Mouse (Mus musculus) kidney, embryonic 16.5 days (tissue): ENCODE data around the gene Gak. TPM values are rescaled to one million over a fixed set of nuclear protein-coding genes. Genes with fewer than 3 reads are reported as not detected.

ENCODE experiments used
- ATAC-seq: fragments of 200-750 bp; cut with Nextera tagmentation; 2 replicates; pipeline ENCODE4 v1.8.0; 2017; ENCODE audit warnings: moderate TSS enrichment; ENCODE audit not compliant: low FRiP score, low TSS enrichment
- H3K27ac ChIP-seq: fragments of 300-500 bp; sonication (generic); 2 replicates; pipeline ENCODE4 v1.5.1; 2014; ENCODE audit warnings: low read length
- H3K27me3 ChIP-seq: fragments of 300-500 bp; sonication (generic); 2 replicates; pipeline ENCODE4 v1.6.1; 2014; ENCODE audit warnings: low read length, control low read depth, mixed read lengths; ENCODE audit not compliant: insufficient read depth
- H3K36me3 ChIP-seq: fragments of 300-500 bp; sonication (generic); 2 replicates; pipeline ENCODE4 v1.6.1; 2014; ENCODE audit warnings: low read length, control low read depth, mixed read lengths; ENCODE audit not compliant: insufficient read depth
- H3K4me1 ChIP-seq: fragments of 300-500 bp; sonication (generic); 2 replicates; pipeline ENCODE4 v1.6.1; 2014; ENCODE audit warnings: low read length, control low read depth, mixed read lengths; ENCODE audit not compliant: insufficient read depth
- H3K4me2 ChIP-seq: fragments of 300-500 bp; sonication (generic); replicated peaks from 2 replicates; pipeline ENCODE4 v1.6.1; 2014; ENCODE audit warnings: low read depth, low read length
- H3K4me3 ChIP-seq: fragments of 300-500 bp; sonication (generic); 2 replicates; pipeline ENCODE4 v1.5.1; 2014; ENCODE audit warnings: mild to moderate bottlenecking, low read length
- H3K9ac ChIP-seq: fragments of 300-500 bp; sonication (generic); replicated peaks from 2 replicates; pipeline ENCODE4 v1.6.1; 2014; ENCODE audit warnings: low read length
- H3K9me3 ChIP-seq: fragments of 300-500 bp; sonication (generic); 2 replicates; pipeline ENCODE4 v1.6.1; 2016; ENCODE audit warnings: low read length, control low read depth
- WGBS: fragments of 180-500 bp; shearing (Covaris S2); extraction: QIAGEN DNeasy Blood & Tissue Kit; methylation state at CpG from one replicate; pipeline ENCODE4 v1.1.7; 2014; 5-methylcytosine and 5-hydroxymethylcytosine counted together
- polyA plus RNA-seq: library from polyadenylated mRNA; unstranded; fragments of >200 nt; fragmentation: Nextera tagmentation; extraction: Ambion mirVana; gene quantifications from 2 replicates; pipeline ENCODE4 v1.2.1, GENCODE M21; 2015

Gak gene
- polyA plus RNA-seq = 63.3 and 67.3 TPM in 2 replicates

DNA sequence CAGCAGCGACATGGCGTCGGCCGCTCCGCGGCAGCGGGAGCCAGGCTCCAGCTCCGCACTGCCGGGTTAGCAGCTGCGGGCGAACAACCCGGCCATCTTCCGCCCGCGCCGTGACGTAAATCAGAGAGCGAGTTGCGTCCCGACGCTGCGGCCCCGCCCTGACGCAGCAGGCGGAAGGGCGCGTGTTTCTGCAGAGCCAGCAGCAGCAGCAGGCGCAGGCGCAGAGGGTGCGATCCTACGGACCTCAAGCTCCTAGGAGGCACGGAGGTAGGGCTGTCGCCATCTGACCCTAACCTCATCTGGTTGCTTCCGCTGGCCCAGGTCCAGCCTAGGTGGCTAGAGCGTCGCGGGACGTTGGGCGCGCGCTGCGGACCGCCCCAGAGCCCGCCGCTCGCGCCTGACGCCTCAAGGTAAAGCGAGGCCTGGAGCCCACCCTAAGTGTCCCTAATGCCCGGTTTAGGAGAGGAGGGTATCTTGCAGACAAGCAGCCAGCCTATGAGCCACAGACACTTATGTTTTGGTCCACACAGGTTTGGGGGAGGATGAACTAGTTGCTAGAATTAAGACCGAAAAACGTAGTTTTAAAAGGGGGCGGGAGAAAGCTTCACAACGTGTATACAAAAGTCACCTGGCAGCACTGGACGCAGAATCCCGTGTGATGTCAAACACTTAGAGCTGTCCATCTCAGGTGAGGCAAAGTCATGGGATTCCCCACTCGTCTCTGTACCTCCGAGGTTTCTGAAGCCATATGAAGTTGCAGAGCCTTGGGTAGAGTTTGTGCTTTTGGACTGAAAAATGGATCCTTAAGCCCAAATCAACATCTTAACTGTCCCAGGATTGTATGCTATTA, at the start of gene Gak, which contains the start of gene Tmem175:
Gak (minus strand) TSS at position 122 of the 850 bp plus-strand sequence.
Tmem175 (plus strand) TSS at position 137 of the 850 bp plus-strand sequence.
- H3K27ac ChIP-seq = peak within 1 kb of the TSS; percentile 90
- H3K36me3 ChIP-seq = no peaks in the 10 kb centered on the region
- H3K4me3 ChIP-seq = peak within 1 kb of the TSS; percentile 93
- H3K4me2 ChIP-seq = peak within 1 kb of the TSS; percentile 81
- H3K9ac ChIP-seq = peak within 1 kb of the TSS; percentile 97
- ATAC-seq = peak; percentile 99
- H3K9me3 ChIP-seq = no peaks in the 10 kb centered on the region
- WGBS = under 1% methylated on average over 58 of the region's 58 CpGs
- H3K4me1 ChIP-seq = peaks cover 24% of the 10 kb centered on the region
- H3K27me3 ChIP-seq = no peaks in the 10 kb centered on the region

DNA sequence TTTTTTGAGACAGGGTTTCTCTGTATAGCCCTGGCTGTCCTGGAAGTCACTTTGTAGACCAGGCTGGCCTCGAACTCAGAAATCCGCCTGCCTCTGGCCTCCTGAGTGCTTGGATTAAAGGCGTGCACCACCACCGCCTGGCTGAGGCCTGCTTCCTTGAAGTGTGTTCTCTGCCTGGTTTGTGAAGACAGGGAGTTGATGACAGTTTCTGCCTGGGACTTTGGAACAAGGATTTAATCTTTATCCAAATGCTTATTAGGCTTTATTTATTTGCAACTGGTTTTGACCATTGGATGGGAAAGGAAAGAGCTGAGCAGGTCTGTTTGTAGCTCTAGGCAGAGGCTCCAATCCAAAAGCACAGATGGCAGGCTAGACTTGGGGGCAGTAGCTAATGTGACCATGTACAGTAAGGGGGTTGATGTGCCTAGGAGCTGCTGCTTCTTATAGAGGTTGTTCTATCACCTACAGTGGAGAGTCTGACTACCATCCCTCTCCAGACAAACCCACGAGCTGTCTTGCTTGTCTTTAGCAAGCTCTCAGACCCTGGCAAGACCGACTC, 48.8 kb upstream of the Gak start:
- ATAC-seq = no peak
- Histone ChIP-seq H3K4me2 (no peak overlapping the region), H3K27ac (no peak overlapping the region), H3K9me3 (no peaks in the 10 kb centered on the region), H3K4me1 (peaks cover 20% of the 10 kb centered on the region), H3K9ac (no peak overlapping the region), H3K4me3 (no peak overlapping the region), H3K36me3 (no peaks in the 10 kb centered on the region), H3K27me3 (no peaks in the 10 kb centered on the region)
- 91% methylated on average over 6 of the region's 6 CpGs for WGBS

DNA sequence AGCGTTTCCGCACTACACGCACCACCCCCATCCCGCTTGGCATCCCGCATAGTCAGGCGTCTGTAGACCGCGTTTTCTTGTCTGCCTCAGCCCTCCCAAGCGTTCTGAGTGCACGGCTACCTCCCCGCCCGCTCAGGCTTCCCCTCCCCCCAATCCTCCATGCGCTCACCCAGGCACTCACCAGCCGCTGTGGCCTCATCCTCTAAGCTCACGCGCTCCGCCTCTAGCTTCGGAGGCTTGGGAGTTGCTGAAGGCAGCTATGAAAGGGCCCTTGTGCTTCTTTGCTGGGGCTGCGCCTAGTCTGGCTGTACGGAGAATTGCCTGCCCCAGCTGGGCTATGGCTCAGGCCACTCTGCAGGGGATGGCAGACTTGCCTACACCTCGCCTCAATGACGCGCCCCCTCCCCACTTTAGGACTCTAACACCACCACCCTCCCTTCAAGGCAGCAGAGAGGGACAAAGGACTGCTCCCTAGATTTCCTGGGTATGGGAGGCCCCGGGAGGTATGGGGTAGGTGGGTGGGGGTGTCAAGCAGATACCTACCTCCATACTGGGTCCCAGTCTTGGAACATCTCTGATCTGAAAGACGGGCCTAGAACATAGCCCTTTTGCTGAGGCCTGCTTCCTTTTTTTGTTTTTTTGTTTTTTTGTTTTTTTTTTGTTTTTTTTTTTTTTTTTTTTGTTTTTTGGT, 48.2 kb upstream of the Gak start:
- Histone ChIP-seq H3K4me1 (peaks cover 20% of the 10 kb centered on the region), H3K9ac (peak overlapping the region; percentile 72), H3K4me2 (peak overlapping the region; percentile 68), H3K27ac (peak overlapping the region; percentile 48), H3K9me3 (no peaks in the 10 kb centered on the region), H3K36me3 (no peaks in the 10 kb centered on the region), H3K4me3 (peak overlapping the region; percentile 35), H3K27me3 (no peaks in the 10 kb centered on the region)
- peak; percentile 72 for ATAC-seq
- WGBS = 4% methylated on average over 25 of the region's 25 CpGs

DNA sequence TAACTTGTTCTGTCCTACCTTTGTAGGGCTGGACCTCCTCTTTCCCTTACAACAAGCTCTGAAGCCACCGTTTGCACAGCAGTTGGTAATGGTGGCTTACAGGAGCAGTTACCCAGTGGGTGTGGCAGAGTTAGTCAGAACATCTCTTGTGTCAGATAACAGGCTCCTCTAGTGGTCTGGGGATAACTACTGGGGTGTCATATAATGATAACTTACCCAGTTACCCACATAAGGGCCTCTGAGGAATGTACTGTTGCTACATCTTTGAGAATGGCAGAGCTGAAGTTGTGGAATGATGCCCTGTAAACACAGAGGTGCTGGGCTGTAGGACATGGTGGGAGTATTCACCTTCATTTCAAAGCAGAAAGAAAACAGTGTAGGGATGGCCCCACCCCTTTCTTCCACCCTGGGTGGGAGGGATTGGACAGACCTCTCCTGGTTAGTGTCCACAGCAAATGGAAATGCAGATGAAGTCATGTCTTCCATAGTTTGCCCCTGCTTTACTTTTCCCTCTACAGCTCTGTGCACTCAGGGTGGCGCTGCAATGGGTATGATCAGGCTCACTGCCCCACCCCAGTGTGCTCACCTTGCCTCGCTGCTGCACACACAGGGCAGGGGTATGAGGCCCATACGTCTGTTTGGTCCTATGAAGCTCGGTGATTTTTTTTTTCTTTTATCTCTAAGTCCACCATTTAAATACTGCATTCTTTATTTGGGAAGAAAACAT, 47.4 kb upstream of the Gak start:
- Histone ChIP-seq H3K27ac (no peak overlapping the region), H3K9me3 (no peaks in the 10 kb centered on the region), H3K36me3 (peaks cover 4% of the 10 kb centered on the region; the same call in 1 of the 2 replicates), H3K4me2 (peak overlapping the region; percentile 68), H3K27me3 (no peaks in the 10 kb centered on the region), H3K4me3 (peak overlapping the region; percentile 35), H3K4me1 (peaks cover 20% of the 10 kb centered on the region), H3K9ac (peak overlapping the region; percentile 72)
- peak; percentile 60 for ATAC-seq
- WGBS = 7% methylated on average over 5 of the region's 5 CpGs

DNA sequence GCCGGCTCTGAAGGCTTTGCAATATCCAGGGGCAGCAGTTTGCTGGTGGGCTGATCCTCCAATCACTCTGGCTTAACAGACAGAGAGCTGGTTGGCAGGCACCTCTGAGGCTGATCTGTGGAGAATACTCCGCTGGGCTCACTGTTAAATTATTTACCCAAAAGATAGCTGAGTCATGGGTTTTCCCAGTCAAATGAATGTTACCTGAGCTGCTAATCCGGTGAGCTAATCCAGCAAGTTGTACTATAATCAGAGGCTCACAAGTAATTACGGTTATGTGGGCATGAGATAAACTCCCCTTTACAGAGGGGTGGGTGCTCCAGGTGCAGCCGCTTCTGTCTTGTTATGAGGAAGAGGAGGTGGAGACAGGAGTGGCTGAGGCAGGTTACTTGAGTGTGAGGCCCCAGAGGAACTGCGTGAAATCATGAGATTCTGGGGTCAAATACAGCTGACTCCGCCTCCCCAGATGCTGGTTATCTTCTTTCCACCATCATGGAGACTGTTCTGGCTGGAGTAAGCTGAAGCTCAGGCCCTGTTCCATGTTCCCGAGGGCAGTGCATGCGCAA, 45.8 kb upstream of the Gak start, which contains the start of gene Slc26a1:
Slc26a1 (minus strand) TSS at position 319 of the 566 bp plus-strand sequence.
- H3K4me3 ChIP-seq = no peak within 1 kb of the TSS
- no peaks in the 10 kb centered on the region for H3K27me3 ChIP-seq
- peaks cover 10% of the 10 kb centered on the region; the same call in 1 of the 2 replicates for H3K36me3 ChIP-seq
- H3K9me3 ChIP-seq = no peaks in the 10 kb centered on the region
- peaks cover 21% of the 10 kb centered on the region for H3K4me1 ChIP-seq
- 0 out of 2 replicates have a peak within 1 kb of the TSS, but pooled peaks have one; percentile 9 for H3K9ac ChIP-seq
- ATAC-seq = peak; percentile 20
- peak within 1 kb of the TSS; percentile 80 for H3K27ac ChIP-seq
- 71% methylated on average over 9 of the region's 9 CpGs for WGBS
- 0 out of 2 replicates have a peak within 1 kb of the TSS, but pooled peaks have one; percentile 23 for H3K4me2 ChIP-seq

DNA sequence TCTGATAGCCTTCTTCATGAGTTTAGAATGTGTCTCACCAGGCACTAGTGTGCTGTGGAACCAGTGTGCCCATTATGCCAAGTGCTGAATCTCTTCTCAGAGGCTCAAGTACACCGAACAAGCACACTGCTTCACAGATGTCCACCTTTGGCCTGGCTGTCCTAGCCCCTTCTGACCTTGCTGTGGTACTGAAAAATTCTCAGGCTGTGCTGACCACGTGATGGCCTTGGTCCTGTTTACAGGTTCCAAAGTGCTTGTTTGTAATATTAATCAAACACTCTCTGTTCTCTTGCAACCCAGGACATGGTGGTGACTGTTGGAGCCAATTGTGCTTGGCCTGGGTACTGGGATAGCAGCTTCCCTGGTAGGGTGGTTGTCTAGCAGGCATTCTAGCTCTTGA, 45.1 kb upstream of the Gak start:
- Histone ChIP-seq H3K27ac (peak overlapping the region; percentile 80), H3K9ac (no peak overlapping the region), H3K4me1 (peaks cover 28% of the 10 kb centered on the region), H3K4me2 (0 out of 2 replicates have a peak overlapping the region, but pooled peaks have one; percentile 23), H3K36me3 (peaks cover 10% of the 10 kb centered on the region; the same call in 1 of the 2 replicates), H3K9me3 (no peaks in the 10 kb centered on the region), H3K4me3 (no peak overlapping the region), H3K27me3 (no peaks in the 10 kb centered on the region)
- WGBS = 75% methylated on average over 2 of the region's 2 CpGs
- no peak for ATAC-seq

DNA sequence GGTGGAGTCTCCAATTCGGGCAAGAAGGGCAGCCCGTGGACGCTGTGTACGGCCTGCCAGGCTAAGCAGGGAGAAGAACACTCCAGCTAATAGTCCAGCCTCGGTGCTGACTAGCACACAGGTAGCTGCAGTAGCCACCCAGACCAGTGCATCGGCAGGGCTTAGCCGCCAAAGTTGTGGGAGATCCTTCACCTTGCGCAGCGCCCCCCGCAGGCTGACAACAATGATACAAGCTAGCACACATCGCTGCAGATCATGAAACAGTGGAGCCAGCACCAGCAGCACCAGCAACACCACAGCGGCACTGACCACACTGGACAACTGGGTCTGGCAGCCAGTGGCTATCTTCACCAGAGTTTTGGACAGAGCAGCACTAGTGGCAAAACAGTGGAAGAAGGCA, 42.2 kb upstream of the Gak start:
- Histone ChIP-seq H3K4me2 (no peak overlapping the region), H3K4me1 (peaks cover 23% of the 10 kb centered on the region), H3K9ac (no peak overlapping the region), H3K4me3 (no peak overlapping the region), H3K27ac (no peak overlapping the region), H3K9me3 (no peaks in the 10 kb centered on the region), H3K36me3 (peaks cover 10% of the 10 kb centered on the region; the same call in 1 of the 2 replicates), H3K27me3 (no peaks in the 10 kb centered on the region)
- no peak for ATAC-seq
- 95% methylated on average over 12 of the region's 12 CpGs for WGBS

DNA sequence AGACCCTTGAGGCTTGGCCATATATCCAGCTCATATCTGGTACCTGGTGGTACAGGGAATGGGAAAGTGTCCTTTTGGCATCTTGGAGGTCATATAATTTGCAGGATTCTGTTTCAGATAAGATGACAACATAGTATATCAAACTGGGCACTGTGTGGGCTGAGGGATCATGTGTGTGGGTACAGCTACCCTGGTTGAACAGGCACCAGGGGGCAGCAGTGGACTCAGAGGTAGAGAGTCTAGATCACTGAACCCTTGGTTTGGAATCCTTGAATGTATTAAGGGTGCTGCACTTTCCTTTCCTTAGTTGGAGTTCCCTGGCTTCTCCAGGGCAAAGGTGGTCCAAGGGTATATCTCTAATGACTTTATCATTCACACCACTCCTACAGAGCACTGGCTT, 41.2 kb upstream of the Gak start:
- ATAC-seq = no peak
- Histone ChIP-seq H3K27me3 (no peaks in the 10 kb centered on the region), H3K9me3 (no peaks in the 10 kb centered on the region), H3K9ac (no peak overlapping the region), H3K4me2 (no peak overlapping the region), H3K27ac (no peak overlapping the region), H3K36me3 (peaks cover 10% of the 10 kb centered on the region; the same call in 1 of the 2 replicates), H3K4me1 (peaks cover 18% of the 10 kb centered on the region), H3K4me3 (no peak overlapping the region)

DNA sequence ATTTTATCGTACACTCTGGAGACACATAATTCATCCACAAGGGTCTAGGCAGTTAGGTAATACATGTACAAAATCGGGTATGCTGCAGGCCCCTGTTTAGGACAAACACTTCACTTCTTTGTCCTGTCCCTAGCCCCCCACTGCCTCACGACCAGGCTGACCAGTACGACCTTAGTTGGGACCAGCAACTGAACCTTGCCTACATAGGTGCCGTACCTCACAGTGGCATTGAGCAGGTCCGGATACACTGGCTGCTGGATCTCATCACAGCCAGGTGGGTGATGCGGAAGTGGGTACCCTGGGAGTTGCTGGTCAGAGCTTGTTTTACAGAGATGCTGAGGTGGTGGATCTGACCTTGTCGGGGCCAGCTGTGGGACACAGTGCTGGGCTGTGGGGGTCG, 40.4 kb upstream of the Gak start:
- H3K27me3 ChIP-seq = no peaks in the 10 kb centered on the region
- 0 out of 2 replicates have a peak, but pooled peaks have one; percentile 16 for ATAC-seq
- H3K9ac ChIP-seq = peak overlapping the region; percentile 81
- peaks cover 15% of the 10 kb centered on the region for H3K4me1 ChIP-seq
- no peak overlapping the region; the same call in 1 of the 2 replicates for H3K27ac ChIP-seq
- H3K9me3 ChIP-seq = no peaks in the 10 kb centered on the region
- peak overlapping the region; percentile 56; the same call in 1 of the 2 replicates for H3K4me3 ChIP-seq
- H3K4me2 ChIP-seq = peak overlapping the region; percentile 72
- H3K36me3 ChIP-seq = peaks cover 10% of the 10 kb centered on the region; the same call in 1 of the 2 replicates
- WGBS = 76% methylated on average over 9 of the region's 9 CpGs
